Mouse (Mus musculus) ES-E14 (cell line): ENCODE measurements around the gene Aatf. TPM values are rescaled to one million over a fixed set of nuclear protein-coding genes. Genes with fewer than 3 reads are reported as not detected.

ENCODE experiments used
- DNase-seq: peaks from one replicate; pipeline ENCODE4 v3.0.0-alpha.2; 2013; ENCODE audit warnings: low read depth, low spot score
- H3K27ac ChIP-seq: 2 replicates; pipeline ENCODE4 v1.5.1; 2012; ENCODE audit warnings: low read depth, mild to moderate bottlenecking, low read length, moderate library complexity, mixed read lengths; ENCODE audit not compliant: poor library complexity, insufficient read depth, severe bottlenecking
- H3K36me3 ChIP-seq: 2 replicates; pipeline ENCODE4 v1.6.1; 2012; ENCODE audit warnings: mild to moderate bottlenecking, low read length, moderate library complexity, mixed read lengths; ENCODE audit not compliant: control insufficient read depth, poor library complexity, insufficient read depth, severe bottlenecking
- H3K4me1 ChIP-seq, 2 experiments: fragments of 150-350 bp in 1 of 2; sonication (generic) in 1 of 2; 2 replicates each; pipeline ENCODE4 v1.6.1; 2012; ENCODE audit warnings: low read length in 2 of 2, mild to moderate bottlenecking in 1 of 2, mixed read lengths in 1 of 2; ENCODE audit not compliant: control insufficient read depth in 2 of 2, insufficient read depth in 2 of 2, poor library complexity in 1 of 2
- H3K4me3 ChIP-seq, 2 experiments: fragments of 150-350 bp in 1 of 2; sonication (generic) in 1 of 2; 2 replicates each; pipeline ENCODE4 v1.5.1; 2012; ENCODE audit warnings: low read length in 2 of 2, low read depth in 1 of 2, mild to moderate bottlenecking in 1 of 2, mixed read lengths in 1 of 2; ENCODE audit not compliant: insufficient read depth in 1 of 2, poor library complexity in 1 of 2, severe bottlenecking in 1 of 2
- H3K9ac ChIP-seq: 2 replicates; pipeline ENCODE4 v1.6.1; 2012; ENCODE audit warnings: low read depth, mild to moderate bottlenecking, low read length, mixed read lengths; ENCODE audit not compliant: poor library complexity, insufficient read depth, severe bottlenecking
- H3K9me3 ChIP-seq: fragments of 150-350 bp; sonication (generic); 2 replicates; pipeline ENCODE4 v1.6.1; 2012; ENCODE audit warnings: low read depth, mild to moderate bottlenecking, low read length; ENCODE audit not compliant: control insufficient read depth, insufficient read depth
- CHD2 ChIP-seq: IDR thresholded peaks from 2 replicates; pipeline ENCODE4 v1.6.1; 2014; ENCODE audit warnings: mild to moderate bottlenecking, low read depth, low read length, inconsistent platforms
- HCFC1 ChIP-seq: IDR thresholded peaks from 2 replicates; pipeline ENCODE4 v1.6.1; 2012; ENCODE audit warnings: low read length, inconsistent platforms, borderline replicate concordance; ENCODE audit not compliant: insufficient read depth
- MAFK ChIP-seq: IDR thresholded peaks from 2 replicates; pipeline ENCODE4 v1.6.1; 2014; ENCODE audit warnings: mild to moderate bottlenecking, low read depth, low read length, inconsistent platforms; ENCODE audit not compliant: insufficient read depth
- ZC3H11A ChIP-seq: IDR thresholded peaks from 2 replicates; pipeline ENCODE4 v1.6.1; 2012; ENCODE audit warnings: low read depth, mild to moderate bottlenecking, inconsistent platforms, low read length, borderline replicate concordance
- ZNF384 ChIP-seq: IDR thresholded peaks from 2 replicates; pipeline ENCODE4 v1.6.1; 2012; ENCODE audit warnings: low read depth, low read length, inconsistent platforms
- in situ Hi-C, 2 experiments: fragments of 600-800 bp; cut with MboI; formaldehyde crosslinking; loops; one replicate each; pipeline ENCODE4 v1.15.1; 2025; ENCODE audit warnings: low sequenced_read_pairs in 2 of 2, inconsistent platforms in 1 of 2; ENCODE audit not compliant: unreplicated experiment in 2 of 2
- total RNA-seq: library from RNA; depleted of rRNA; stranded (reverse); fragments of 300-350 nt; gene quantifications from 2 replicates; pipeline ENCODE4 v1.2.3, GENCODE M21; 2012

The Aatf gene
- total RNA-seq, 1 experiment, result 55.5 TPM

- in situ Hi-C loops, result no loop called here
- no peaks in the 10 kb centered on the region for H3K9me3 ChIP-seq
- DNase-seq, result no peak
- no peak overlapping the region for H3K4me3 ChIP-seq
- H3K9ac ChIP-seq, result no peak overlapping the region
- no peaks in the 10 kb centered on the region for H3K4me1 ChIP-seq
- peaks cover under 1% of the 10 kb centered on the region; the same call in 1 of the 2 replicates for H3K36me3 ChIP-seq
- no peak overlapping the region for H3K27ac ChIP-seq
- no peak for TF ChIP-seq ZC3H11A
- no peak for TF ChIP-seq CHD2
- no peak for TF ChIP-seq ZNF384
- no peak for TF ChIP-seq HCFC1
- TF ChIP-seq MAFK, result no peak
Observed at GRCm38 (mm10) chr11:84475991-84476390, 37.3 kb downstream of the Aatf start.

GRCm38 (mm10) chr11:84473093-84473667 is 40.1 kb downstream of the Aatf start:
- Histone ChIP-seq H3K36me3 (peaks cover 9% of the 10 kb centered on the region), H3K4me1 (no peaks in the 10 kb centered on the region), H3K9ac (no peak overlapping the region), H3K9me3 (no peaks in the 10 kb centered on the region), H3K4me3 (no peak overlapping the region), H3K27ac (no peak overlapping the region)
- TF ChIP-seq HCFC1, result no peak
- no peak for TF ChIP-seq ZNF384
- no peak for TF ChIP-seq ZC3H11A
- no peak for TF ChIP-seq CHD2
- TF ChIP-seq MAFK, result no peak
- no peak for DNase-seq
- in situ Hi-C loops, result no loop called here

DNA sequence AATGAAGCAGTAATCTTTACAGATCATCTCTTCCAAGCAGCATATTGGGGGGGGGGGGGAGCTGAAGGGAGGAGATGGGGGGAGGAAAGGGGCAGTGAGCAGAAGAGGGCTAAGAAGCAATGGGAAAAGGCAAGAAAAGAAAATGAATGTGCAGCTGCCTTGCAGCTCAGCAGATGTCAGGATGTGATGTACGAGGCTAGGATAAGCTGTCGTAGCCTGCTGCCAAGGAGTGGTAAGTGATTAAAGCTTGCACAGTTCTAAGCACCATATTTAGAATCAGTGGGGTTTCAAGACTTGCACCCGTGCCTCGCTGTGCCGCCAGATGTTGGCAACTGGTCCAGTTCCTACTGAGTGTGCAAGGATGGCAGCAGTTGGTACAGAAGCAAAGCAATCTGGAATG is 48.8 kb downstream of the Aatf start:
- H3K4me3 ChIP-seq, result no peak overlapping the region
- H3K9ac ChIP-seq, result no peak overlapping the region
- H3K36me3 ChIP-seq, result peaks cover 8% of the 10 kb centered on the region
- TF ChIP-seq MAFK (no peak), ZC3H11A (no peak), HCFC1 (no peak), CHD2 (no peak), ZNF384 (no peak)
- H3K4me1 ChIP-seq, result no peaks in the 10 kb centered on the region
- H3K27ac ChIP-seq, result no peak overlapping the region
- H3K9me3 ChIP-seq, result no peaks in the 10 kb centered on the region
- in situ Hi-C loops, result no loop called here
- no peak for DNase-seq

DNA sequence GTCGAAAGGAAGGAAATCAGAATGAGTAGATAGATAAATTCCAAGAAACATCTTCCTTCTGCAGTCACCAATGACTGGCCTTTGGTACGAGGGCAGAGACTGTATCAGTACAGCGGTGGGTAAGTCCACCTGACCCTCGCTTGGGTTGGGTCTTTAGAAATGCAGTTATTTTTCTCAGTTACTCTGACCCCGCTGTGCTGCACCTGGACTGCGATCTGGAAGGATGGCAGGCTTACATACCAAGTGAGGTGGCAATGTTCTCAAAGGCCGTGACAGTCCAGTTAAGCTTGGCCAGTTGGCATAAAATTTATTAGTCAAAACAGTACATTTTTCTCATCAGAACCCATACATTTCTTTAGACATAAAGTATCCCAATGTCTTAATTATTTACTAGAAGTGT is 59.4 kb downstream of the Aatf start:
- DNase-seq, result no peak
- Histone ChIP-seq H3K9me3 (no peaks in the 10 kb centered on the region), H3K36me3 (peaks cover 5% of the 10 kb centered on the region; the same call in 1 of the 2 replicates), H3K27ac (no peak overlapping the region), H3K4me3 (no peak overlapping the region), H3K9ac (no peak overlapping the region), H3K4me1 (no peaks in the 10 kb centered on the region)
- TF ChIP-seq ZC3H11A (no peak), ZNF384 (no peak), MAFK (no peak), CHD2 (no peak)
- in situ Hi-C loops, result no loop called here
